Mouse (Mus musculus): ENCODE results near the gene Hipk4. TPM values are rescaled to one million over a fixed set of nuclear protein-coding genes. Genes with fewer than 3 reads are reported as not detected.
A peak's percentile ranks its signal among the peaks of the same experiment; 100 is the strongest.

Hipk4 gene
- polyA plus RNA-seq, 1 experiment from 2014 or later, result 0.23 TPM

GRCm38 (mm10) chr7:27486770-27487697 lies 36.0 kb upstream of the Hipk4 start, which contains the start of gene Sertad1:
Gene Sertad1 (plus strand): TSS chr7:27486910.
- Histone ChIP-seq H3K9me3 (ENCODE audit: control insufficient read depth, low read length) (no peaks in the 10 kb centered on the region), H3K4me3 (ENCODE audit: low read depth, low read length) (peak within 1 kb of the TSS; percentile 84), H3K27me3 (ENCODE audit: control insufficient read depth, insufficient read depth, low read length) (no peaks in the 10 kb centered on the region), H3K4me2 (replicated peaks; ENCODE audit: low read depth) (peak within 1 kb of the TSS; percentile 73), H3K9ac (ENCODE audit: low read length) (peak within 1 kb of the TSS; percentile 88), H3K4me1 (replicated peaks; ENCODE audit: control insufficient read depth, insufficient read depth) (peaks cover 10% of the 10 kb centered on the region; the same call in 1 of the 2 replicates), H3K36me3 (ENCODE audit: control insufficient read depth, insufficient read depth, low read length) (peaks cover 6% of the 10 kb centered on the region), H3K27ac (replicated peaks) (peak within 1 kb of the TSS; percentile 98)
- DNase-seq (ENCODE audit: low spot score) (peak; percentile 100), ATAC-seq (ENCODE audit: low FRiP score, low TSS enrichment) (peak; percentile 93)
- WGBS, result under 1% methylated on average over 64 of the region's 80 CpGs
- TF ChIP-seq EP300 (optimal IDR thresholded peaks at IDR 0.05) (peak; percentile 34), CTCF (IDR thresholded peaks at IDR 0.05; ENCODE audit: low read depth) (peak; percentile 69)

GRCm38 (mm10) chr7:27487740-27488268 lies 35.3 kb upstream of the Hipk4 start:
- peak overlapping the region; percentile 98 for H3K27ac ChIP-seq (replicated peaks)

GRCm38 (mm10) chr7:27489270-27489869 lies 33.7 kb upstream of the Hipk4 start:
- Histone ChIP-seq H3K4me3 (ENCODE audit: low read depth, low read length) (no peak overlapping the region), H3K4me1 (replicated peaks; ENCODE audit: control insufficient read depth, insufficient read depth) (peaks cover 10% of the 10 kb centered on the region; the same call in 1 of the 2 replicates), H3K27ac (replicated peaks) (peak overlapping the region; percentile 94; the same call in 1 of the 2 replicates), H3K9me3 (ENCODE audit: control insufficient read depth, low read length) (no peaks in the 10 kb centered on the region), H3K27me3 (ENCODE audit: control insufficient read depth, insufficient read depth, low read length) (no peaks in the 10 kb centered on the region), H3K9ac (ENCODE audit: low read length) (0 out of 2 replicates have a peak overlapping the region, but pooled peaks have one; percentile 8), H3K4me2 (replicated peaks; ENCODE audit: low read depth) (no peak overlapping the region), H3K36me3 (ENCODE audit: control insufficient read depth, insufficient read depth, low read length) (peaks cover 6% of the 10 kb centered on the region)
- WGBS, result 90% methylated on average over 25 of the region's 25 CpGs
- DNase-seq (ENCODE audit: low spot score), result no peak
- no peak for ATAC-seq (ENCODE audit: low FRiP score, low TSS enrichment)
- TF ChIP-seq CTCF (IDR thresholded peaks at IDR 0.05; ENCODE audit: low read depth), result no peak
- TF ChIP-seq EP300 (optimal IDR thresholded peaks at IDR 0.05), result no peak

More at GRCm38 (mm10) chr7:27487740-27488268, 35.3 kb upstream of the Hipk4 start:
- TF ChIP-seq EP300 (optimal IDR thresholded peaks at IDR 0.05), result no peak
- no peak for TF ChIP-seq CTCF (IDR thresholded peaks at IDR 0.05; ENCODE audit: low read depth)
- H3K9me3 ChIP-seq (ENCODE audit: control insufficient read depth, low read length), result no peaks in the 10 kb centered on the region
- ATAC-seq (ENCODE audit: low FRiP score, low TSS enrichment) (no peak), DNase-seq (ENCODE audit: low spot score) (peak; percentile 69)
- peaks cover 10% of the 10 kb centered on the region; the same call in 1 of the 2 replicates for H3K4me1 ChIP-seq (replicated peaks; ENCODE audit: control insufficient read depth, insufficient read depth)
- peak overlapping the region; percentile 84 for H3K4me3 ChIP-seq (ENCODE audit: low read depth, low read length)
- peak overlapping the region; percentile 88 for H3K9ac ChIP-seq (ENCODE audit: low read length)
- H3K27me3 ChIP-seq (ENCODE audit: control insufficient read depth, insufficient read depth, low read length), result no peaks in the 10 kb centered on the region
- peaks cover 6% of the 10 kb centered on the region for H3K36me3 ChIP-seq (ENCODE audit: control insufficient read depth, insufficient read depth, low read length)
- WGBS, result under 1% methylated on average over 13 of the region's 13 CpGs
- peak overlapping the region; percentile 73 for H3K4me2 ChIP-seq (replicated peaks; ENCODE audit: low read depth)

GRCm38 (mm10) chr7:27490227-27490542 lies 32.9 kb upstream of the Hipk4 start:
- Histone ChIP-seq H3K4me1 (replicated peaks; ENCODE audit: control insufficient read depth, insufficient read depth) (peaks cover 10% of the 10 kb centered on the region; the same call in 1 of the 2 replicates), H3K36me3 (ENCODE audit: control insufficient read depth, insufficient read depth, low read length) (peaks cover 6% of the 10 kb centered on the region), H3K4me3 (ENCODE audit: low read depth, low read length) (peak overlapping the region; percentile 39), H3K27ac (replicated peaks) (peak overlapping the region; percentile 94), H3K4me2 (replicated peaks; ENCODE audit: low read depth) (peak overlapping the region; percentile 57), H3K9me3 (ENCODE audit: control insufficient read depth, low read length) (no peaks in the 10 kb centered on the region), H3K9ac (ENCODE audit: low read length) (peak overlapping the region; percentile 58), H3K27me3 (ENCODE audit: control insufficient read depth, insufficient read depth, low read length) (no peaks in the 10 kb centered on the region)
- WGBS, result 15% methylated on average over 4 of the region's 4 CpGs
- no peak for ATAC-seq (ENCODE audit: low FRiP score, low TSS enrichment)
- no peak for TF ChIP-seq CTCF (IDR thresholded peaks at IDR 0.05; ENCODE audit: low read depth)
- TF ChIP-seq EP300 (optimal IDR thresholded peaks at IDR 0.05), result no peak
- DNase-seq (ENCODE audit: low spot score), result no peak

- Histone ChIP-seq H3K9ac (ENCODE audit: low read length) (peak overlapping the region; percentile 58), H3K4me1 (replicated peaks; ENCODE audit: control insufficient read depth, insufficient read depth) (peaks cover 10% of the 10 kb centered on the region; the same call in 1 of the 2 replicates), H3K9me3 (ENCODE audit: control insufficient read depth, low read length) (no peaks in the 10 kb centered on the region), H3K4me3 (ENCODE audit: low read depth, low read length) (peak overlapping the region; percentile 39), H3K27me3 (ENCODE audit: control insufficient read depth, insufficient read depth, low read length) (no peaks in the 10 kb centered on the region), H3K27ac (replicated peaks) (peak overlapping the region; percentile 94), H3K4me2 (replicated peaks; ENCODE audit: low read depth) (peak overlapping the region; percentile 57), H3K36me3 (ENCODE audit: control insufficient read depth, insufficient read depth, low read length) (peaks cover 6% of the 10 kb centered on the region)
- ATAC-seq (ENCODE audit: low FRiP score, low TSS enrichment) (peak; percentile 87), DNase-seq (ENCODE audit: low spot score) (peak; percentile 95)
- peak; percentile 76 for TF ChIP-seq CTCF (IDR thresholded peaks at IDR 0.05; ENCODE audit: low read depth)
- no peak for TF ChIP-seq EP300 (optimal IDR thresholded peaks at IDR 0.05)
- under 1% methylated on average over 28 of the region's 33 CpGs for WGBS
Observed at GRCm38 (mm10) chr7:27490543-27491329, 32.3 kb upstream of the Hipk4 start.
